Mouse (Mus musculus): ENCODE data around the gene Nubp2.

Gene Nubp2

GRCm38 (mm10) chr17:24894061-24894994 lies 8.2 kb upstream of the Nubp2 start:
- DNase-seq = no peak

DNA sequence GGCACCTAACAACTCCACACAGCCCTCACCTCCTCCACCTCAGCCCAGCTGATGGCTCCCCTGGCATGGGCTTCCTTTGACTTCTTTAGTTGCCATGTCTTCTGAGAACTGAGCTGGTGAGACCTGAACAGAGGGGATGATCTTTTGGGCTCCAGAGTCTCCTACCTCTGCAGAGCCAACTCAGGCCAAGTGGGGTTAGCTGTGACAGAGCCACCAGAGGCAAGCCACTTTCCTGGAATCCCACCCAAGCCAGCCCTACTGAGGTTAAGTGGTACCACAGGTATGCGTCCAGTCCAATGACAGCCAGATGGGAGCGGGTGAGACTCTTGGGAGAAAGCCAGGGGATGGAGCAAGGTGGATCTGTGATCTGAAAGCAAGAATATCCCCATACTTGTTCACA lies 7.1 kb upstream of the Nubp2 start:
- DNase-seq = no peak

- DNase-seq = no peak
Measured at GRCm38 (mm10) chr17:24892785-24893184, 6.6 kb upstream of the Nubp2 start.

- DNase-seq = no peak
Measured at GRCm38 (mm10) chr17:24891321-24891720, 5.2 kb upstream of the Nubp2 start.

DNA sequence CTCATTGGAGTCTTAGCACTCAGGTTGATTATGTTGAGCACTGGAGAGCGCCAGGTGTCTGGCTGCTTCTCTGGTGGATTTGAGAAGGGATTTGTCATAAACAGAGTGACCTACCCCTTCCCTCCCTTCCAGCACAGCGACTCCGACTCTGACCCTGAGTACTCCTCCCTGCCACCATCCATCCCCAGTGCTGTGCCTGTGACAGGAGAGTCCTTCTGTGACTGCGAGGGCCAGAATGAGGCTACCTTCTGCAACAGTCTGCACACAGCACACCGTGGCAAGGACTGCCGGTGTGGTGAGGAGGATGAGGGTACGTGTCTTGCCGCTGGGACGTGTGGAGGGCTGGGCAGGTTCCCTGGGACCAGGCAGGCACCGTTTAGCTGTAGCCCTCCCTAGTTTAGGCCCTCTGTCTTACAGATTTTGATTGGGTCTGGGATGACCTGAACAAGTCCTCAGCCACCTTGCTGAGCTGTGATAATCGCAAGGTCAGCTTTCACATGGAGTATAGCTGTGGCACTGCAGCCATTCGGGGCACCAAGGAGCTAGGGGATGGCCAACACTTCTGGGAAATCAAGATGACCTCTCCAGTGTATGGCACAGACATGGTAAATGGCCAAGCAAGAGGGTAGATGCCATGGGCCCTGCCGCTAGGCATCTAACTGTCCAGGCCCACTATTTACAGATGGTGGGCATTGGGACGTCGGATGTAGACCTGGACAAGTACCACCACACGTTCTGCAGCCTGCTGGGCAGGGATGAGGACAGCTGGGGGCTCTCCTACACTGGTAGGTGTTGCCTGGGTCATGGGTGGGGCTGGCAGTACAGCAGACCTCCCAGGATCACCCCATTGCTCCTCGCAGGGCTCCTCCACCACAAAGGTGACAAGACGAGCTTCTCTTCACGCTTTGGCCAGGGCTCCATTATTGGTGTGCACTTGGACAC lies 4.3 kb upstream of the Nubp2 start:
- DNase-seq = no peak

GRCm38 (mm10) chr17:24888862-24889261 lies 2.7 kb upstream of the Nubp2 start:
- DNase-seq = no peak

GRCm38 (mm10) chr17:24887291-24888080 lies 1.3 kb upstream of the Nubp2 start:
- peak; percentile 40 for DNase-seq

DNA sequence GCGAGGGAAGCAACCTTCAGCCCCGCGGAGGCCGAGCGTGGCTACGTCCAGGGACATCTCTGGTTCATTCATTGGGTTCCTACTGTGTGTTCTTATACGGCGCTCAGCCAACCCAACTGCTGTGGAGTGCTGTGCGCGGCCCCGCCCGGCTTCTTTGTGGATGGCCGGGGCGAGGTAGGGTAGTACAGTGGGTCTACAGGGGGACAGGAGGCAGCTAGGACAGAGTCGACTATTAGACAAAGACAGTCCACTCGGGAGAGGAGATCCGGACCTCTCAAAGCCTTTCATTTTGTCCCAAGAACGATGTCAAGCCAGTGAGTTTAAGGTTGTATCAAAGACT lies 753 bp upstream of the Nubp2 start:
- DNase-seq = no peak

DNA sequence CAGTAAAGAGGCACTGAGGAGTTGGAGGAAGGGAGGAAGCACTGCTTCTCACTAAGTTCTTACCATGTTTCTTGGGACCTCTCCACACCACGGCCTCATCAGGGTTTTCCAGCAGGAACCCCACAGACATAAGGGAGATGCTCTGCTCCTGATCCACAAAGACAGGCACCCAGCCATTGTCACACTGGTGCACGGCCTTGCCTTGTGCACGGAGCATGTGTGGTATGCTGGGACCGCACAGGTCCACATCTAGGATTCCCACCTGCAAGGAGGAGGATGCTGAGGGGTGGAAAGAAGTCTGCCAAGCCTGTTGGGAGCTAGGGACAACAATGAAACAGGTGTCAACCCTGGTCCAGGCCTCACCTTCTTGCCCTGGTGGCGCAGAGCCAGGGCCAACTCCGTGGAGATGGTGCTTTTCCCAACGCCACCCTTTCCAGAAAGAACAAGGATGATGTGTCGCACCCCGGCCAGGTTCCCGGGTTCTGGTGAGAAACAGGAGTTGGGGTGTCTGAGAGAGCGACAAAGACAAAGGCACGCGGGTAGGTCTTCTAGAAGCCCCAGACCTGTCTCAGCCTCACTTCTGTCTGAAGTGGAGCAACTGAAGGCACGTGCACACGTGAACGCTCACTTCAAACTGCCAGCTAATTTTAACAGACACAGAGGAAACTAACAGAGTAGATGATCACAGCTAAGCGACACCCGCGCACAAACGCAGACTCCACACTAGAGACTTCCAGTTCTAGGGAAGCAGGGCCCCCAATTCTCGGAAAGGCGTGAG lies 604 bp downstream of the Nubp2 start:
- no peak for DNase-seq

- no peak for DNase-seq
Measured at GRCm38 (mm10) chr17:24884391-24884790, 1.8 kb downstream of the Nubp2 start.

DNA sequence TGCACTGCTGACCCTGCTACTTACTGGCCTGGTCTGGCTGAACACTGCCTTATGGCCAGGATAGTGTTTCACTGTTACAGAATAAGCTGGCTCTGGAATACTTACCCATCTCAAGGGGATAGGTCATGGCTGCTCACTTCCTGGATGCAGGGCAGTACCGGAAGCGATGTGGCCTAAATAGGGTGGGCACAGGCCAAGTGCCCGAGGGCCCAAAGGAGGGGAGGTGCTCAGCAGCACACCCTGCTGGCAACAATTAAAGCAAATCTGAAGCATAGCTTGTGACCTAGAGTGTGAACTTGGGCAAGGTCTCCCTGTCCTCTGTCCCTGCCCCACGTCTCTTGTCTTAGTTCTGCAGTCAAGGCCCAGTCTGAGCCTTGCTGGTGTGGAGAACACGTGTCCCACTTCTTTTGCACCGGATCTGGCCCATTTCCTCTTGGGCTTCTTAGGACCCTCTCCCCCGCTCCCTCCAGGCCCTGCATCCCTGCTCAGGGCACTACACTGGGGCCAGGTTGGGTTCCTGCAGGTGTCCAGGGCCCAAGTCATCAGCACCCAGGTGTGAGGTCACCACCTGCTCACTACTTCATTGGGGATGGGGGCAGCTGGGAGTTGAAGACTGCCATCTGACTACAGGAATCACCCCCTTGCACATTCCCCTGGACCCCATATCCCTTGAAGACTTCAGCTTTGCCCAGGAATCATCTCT lies 4.3 kb downstream of the Nubp2 start:
- peak; percentile 54 for DNase-seq

GRCm38 (mm10) chr17:24878531-24878930 lies 7.6 kb downstream of the Nubp2 start:
- no peak for DNase-seq

GRCm38 (mm10) chr17:24878117-24878397 lies 8.1 kb downstream of the Nubp2 start:
- peak; percentile 68 for DNase-seq

- DNase-seq = no peak
Measured at GRCm38 (mm10) chr17:24877336-24878116, 8.6 kb downstream of the Nubp2 start.

DNA sequence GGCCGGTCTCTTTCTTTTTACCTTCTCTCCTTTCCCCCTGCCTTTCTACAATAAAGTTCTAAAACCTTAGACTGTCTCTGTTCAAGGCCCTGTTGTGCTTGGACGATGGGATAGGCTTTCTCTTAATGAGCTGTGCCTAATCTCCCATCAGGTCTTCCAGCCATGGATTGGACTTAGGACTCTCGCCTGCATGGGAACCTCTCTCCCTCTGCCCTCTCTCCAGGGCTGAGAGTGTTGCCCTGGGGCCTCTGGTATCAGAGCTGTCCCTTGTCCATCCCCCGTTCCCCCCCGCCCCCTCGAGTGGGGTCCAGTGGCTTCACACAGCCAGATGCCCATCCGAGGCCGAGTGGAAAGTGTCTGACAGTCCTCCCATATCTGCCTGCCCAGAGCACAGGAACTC lies 11.2 kb downstream of the Nubp2 start:
- DNase-seq = no peak

- DNase-seq = no peak
Measured at GRCm38 (mm10) chr17:24874405-24874745, 11.8 kb downstream of the Nubp2 start.

GRCm38 (mm10) chr17:24873695-24874404 lies 12.3 kb downstream of the Nubp2 start:
- no peak for DNase-seq

- DNase-seq = no peak
Measured at GRCm38 (mm10) chr17:24867914-24868313, 18.2 kb downstream of the Nubp2 start.

DNA sequence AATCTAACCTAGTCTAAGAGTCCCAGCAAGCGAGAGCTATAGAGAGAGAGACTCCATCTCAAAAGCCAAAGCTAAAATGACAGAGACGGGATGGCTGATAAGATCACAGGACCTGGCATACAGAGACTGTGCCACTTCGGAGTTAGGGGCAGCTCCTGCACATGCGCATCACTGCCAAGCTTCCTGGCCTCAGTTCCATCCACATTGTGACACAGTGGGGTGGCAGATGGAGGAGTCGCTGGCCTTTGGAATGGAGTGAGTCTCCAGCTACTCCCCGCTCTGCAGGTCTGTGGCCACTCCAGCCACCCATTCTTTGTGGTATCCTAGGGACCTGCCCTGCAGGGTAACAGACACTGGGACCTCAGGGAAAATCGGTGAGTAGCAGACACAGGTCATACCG lies 20.4 kb downstream of the Nubp2 start, which contains the start of gene Igfals:
Gene Igfals, plus strand, starts transcription at position 222 of the 400 bp plus-strand sequence.
- no peak for DNase-seq

DNA sequence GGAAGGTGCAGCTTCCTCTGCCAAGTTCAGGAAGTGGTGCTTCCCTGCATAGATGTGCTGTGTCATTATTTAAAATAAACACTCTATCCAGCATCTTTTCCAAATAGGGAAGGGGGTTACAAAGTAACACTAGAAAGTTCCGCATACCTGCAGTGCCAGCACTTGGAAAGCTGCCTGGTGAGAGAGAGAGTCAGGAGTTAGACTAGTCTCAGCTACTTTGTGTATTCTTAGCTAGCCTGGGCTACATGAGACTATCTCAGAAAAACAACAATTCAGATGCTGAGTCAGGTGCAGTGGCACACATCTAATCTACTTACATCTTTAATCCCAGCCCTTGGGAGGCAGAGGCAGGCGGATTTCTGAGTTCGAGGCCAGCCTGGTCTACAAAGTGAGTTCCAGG lies 24.4 kb downstream of the Nubp2 start:
- DNase-seq = no peak
